Mouse (Mus musculus): ENCODE data around the gene Afm. TPM values are rescaled to one million over a fixed set of nuclear protein-coding genes. Genes with fewer than 3 reads are reported as not detected.

The Afm gene
- not detected in 2 replicates for polyA plus RNA-seq (2014; fragmentation: Nextera tagmentation; extraction: Ambion mirVana)

- ATAC-seq (ENCODE audit: low read depth) (no peak), DNase-seq (ENCODE audit: low spot score) (no peak)
- Histone ChIP-seq H3K27me3 (replicated peaks; ENCODE audit: control insufficient read depth, insufficient read depth, low read length) (no peaks in the 10 kb centered on the region), H3K27ac (replicated peaks; ENCODE audit: low read depth, low read length) (no peak within 1 kb of the TSS), H3K9me3 (ENCODE audit: control insufficient read depth, low read length) (no peaks in the 10 kb centered on the region), H3K4me1 (ENCODE audit: control insufficient read depth, insufficient read depth, low read length) (no peaks in the 10 kb centered on the region), H3K36me3 (ENCODE audit: control insufficient read depth, insufficient read depth, low read length) (no peaks in the 10 kb centered on the region), H3K4me2 (ENCODE audit: low read depth, low read length) (no peak within 1 kb of the TSS), H3K4me3 (ENCODE audit: low read depth, low read length) (no peak within 1 kb of the TSS), H3K9ac (ENCODE audit: low read depth, low read length) (no peak within 1 kb of the TSS)
- WGBS: 77% methylated on average over 6 of the region's 6 CpGs
Observed at GRCm38 (mm10) chr5:90518356-90519100, at the start of gene Afm. Gene Afm, plus strand, starts transcription at chr5:90518932.

GRCm38 (mm10) chr5:90470836-90471235, 47.9 kb upstream of the Afm start:
- Histone ChIP-seq H3K9ac (ENCODE audit: low read depth, low read length) (no peak overlapping the region), H3K4me1 (ENCODE audit: control insufficient read depth, insufficient read depth, low read length) (no peaks in the 10 kb centered on the region), H3K4me2 (ENCODE audit: low read depth, low read length) (no peak overlapping the region), H3K9me3 (ENCODE audit: control insufficient read depth, low read length) (no peaks in the 10 kb centered on the region), H3K4me3 (ENCODE audit: low read depth, low read length) (no peak overlapping the region), H3K27ac (replicated peaks; ENCODE audit: low read depth, low read length) (no peak overlapping the region), H3K27me3 (replicated peaks; ENCODE audit: control insufficient read depth, insufficient read depth, low read length) (no peaks in the 10 kb centered on the region), H3K36me3 (ENCODE audit: control insufficient read depth, insufficient read depth, low read length) (no peaks in the 10 kb centered on the region)
- ATAC-seq (ENCODE audit: low read depth) (no peak), DNase-seq (ENCODE audit: low spot score) (no peak)
- 79% methylated on average over 3 of the region's 3 CpGs for WGBS

GRCm38 (mm10) chr5:90473902-90474301, 44.8 kb upstream of the Afm start:
- H3K9ac ChIP-seq (ENCODE audit: low read depth, low read length): no peak overlapping the region
- no peak overlapping the region for H3K27ac ChIP-seq (replicated peaks; ENCODE audit: low read depth, low read length)
- ATAC-seq (ENCODE audit: low read depth) (no peak), DNase-seq (ENCODE audit: low spot score) (no peak)
- no peak overlapping the region for H3K4me3 ChIP-seq (ENCODE audit: low read depth, low read length)
- WGBS: 94% methylated on average over 4 of the region's 4 CpGs
- no peaks in the 10 kb centered on the region for H3K9me3 ChIP-seq (ENCODE audit: control insufficient read depth, low read length)
- no peaks in the 10 kb centered on the region for H3K36me3 ChIP-seq (ENCODE audit: control insufficient read depth, insufficient read depth, low read length)
- H3K27me3 ChIP-seq (replicated peaks; ENCODE audit: control insufficient read depth, insufficient read depth, low read length): no peaks in the 10 kb centered on the region
- H3K4me1 ChIP-seq (ENCODE audit: control insufficient read depth, insufficient read depth, low read length): no peaks in the 10 kb centered on the region
- no peak overlapping the region for H3K4me2 ChIP-seq (ENCODE audit: low read depth, low read length)

GRCm38 (mm10) chr5:90474369-90474768, 44.4 kb upstream of the Afm start:
- WGBS: 87% methylated on average over 5 of the region's 5 CpGs
- H3K4me2 ChIP-seq (ENCODE audit: low read depth, low read length): no peak overlapping the region
- ATAC-seq (ENCODE audit: low read depth): no peak
- H3K4me1 ChIP-seq (ENCODE audit: control insufficient read depth, insufficient read depth, low read length): no peaks in the 10 kb centered on the region
- DNase-seq (ENCODE audit: low spot score): no peak
- no peaks in the 10 kb centered on the region for H3K27me3 ChIP-seq (replicated peaks; ENCODE audit: control insufficient read depth, insufficient read depth, low read length)
- H3K36me3 ChIP-seq (ENCODE audit: control insufficient read depth, insufficient read depth, low read length): no peaks in the 10 kb centered on the region
- no peaks in the 10 kb centered on the region for H3K9me3 ChIP-seq (ENCODE audit: control insufficient read depth, low read length)
- H3K4me3 ChIP-seq (ENCODE audit: low read depth, low read length): no peak overlapping the region
- H3K27ac ChIP-seq (replicated peaks; ENCODE audit: low read depth, low read length): no peak overlapping the region
- H3K9ac ChIP-seq (ENCODE audit: low read depth, low read length): no peak overlapping the region

GRCm38 (mm10) chr5:90476741-90477140, 42.0 kb upstream of the Afm start:
- no peaks in the 10 kb centered on the region for H3K36me3 ChIP-seq (ENCODE audit: control insufficient read depth, insufficient read depth, low read length)
- H3K4me1 ChIP-seq (ENCODE audit: control insufficient read depth, insufficient read depth, low read length): no peaks in the 10 kb centered on the region
- H3K4me2 ChIP-seq (ENCODE audit: low read depth, low read length): no peak overlapping the region
- no peak overlapping the region for H3K27ac ChIP-seq (replicated peaks; ENCODE audit: low read depth, low read length)
- WGBS: 89% methylated on average over 3 of the region's 3 CpGs
- H3K4me3 ChIP-seq (ENCODE audit: low read depth, low read length): no peak overlapping the region
- H3K27me3 ChIP-seq (replicated peaks; ENCODE audit: control insufficient read depth, insufficient read depth, low read length): no peaks in the 10 kb centered on the region
- H3K9me3 ChIP-seq (ENCODE audit: control insufficient read depth, low read length): no peaks in the 10 kb centered on the region
- no peak overlapping the region for H3K9ac ChIP-seq (ENCODE audit: low read depth, low read length)
- ATAC-seq (ENCODE audit: low read depth) (no peak), DNase-seq (ENCODE audit: low spot score) (no peak)

GRCm38 (mm10) chr5:90477308-90478140, 41.2 kb upstream of the Afm start:
- no peak for DNase-seq (ENCODE audit: low spot score)
- 79% methylated on average over 7 of the region's 7 CpGs for WGBS

GRCm38 (mm10) chr5:90478886-90479285, 39.8 kb upstream of the Afm start:
- Histone ChIP-seq H3K9ac (ENCODE audit: low read depth, low read length) (no peak overlapping the region), H3K4me2 (ENCODE audit: low read depth, low read length) (no peak overlapping the region), H3K4me3 (ENCODE audit: low read depth, low read length) (no peak overlapping the region), H3K4me1 (ENCODE audit: control insufficient read depth, insufficient read depth, low read length) (no peaks in the 10 kb centered on the region), H3K27ac (replicated peaks; ENCODE audit: low read depth, low read length) (no peak overlapping the region), H3K36me3 (ENCODE audit: control insufficient read depth, insufficient read depth, low read length) (no peaks in the 10 kb centered on the region), H3K27me3 (replicated peaks; ENCODE audit: control insufficient read depth, insufficient read depth, low read length) (no peaks in the 10 kb centered on the region), H3K9me3 (ENCODE audit: control insufficient read depth, low read length) (no peaks in the 10 kb centered on the region)
- 87% methylated on average over 1 of the region's 1 CpGs for WGBS
- ATAC-seq (ENCODE audit: low read depth): no peak
- no peak for DNase-seq (ENCODE audit: low spot score)

More at GRCm38 (mm10) chr5:90477308-90478140, 41.2 kb upstream of the Afm start:
- no peak overlapping the region for H3K4me2 ChIP-seq (ENCODE audit: low read depth, low read length)
- no peaks in the 10 kb centered on the region for H3K9me3 ChIP-seq (ENCODE audit: control insufficient read depth, low read length)
- no peak overlapping the region for H3K27ac ChIP-seq (replicated peaks; ENCODE audit: low read depth, low read length)
- no peaks in the 10 kb centered on the region for H3K27me3 ChIP-seq (replicated peaks; ENCODE audit: control insufficient read depth, insufficient read depth, low read length)
- no peak for ATAC-seq (ENCODE audit: low read depth)
- H3K4me1 ChIP-seq (ENCODE audit: control insufficient read depth, insufficient read depth, low read length): no peaks in the 10 kb centered on the region
- H3K4me3 ChIP-seq (ENCODE audit: low read depth, low read length): no peak overlapping the region
- no peaks in the 10 kb centered on the region for H3K36me3 ChIP-seq (ENCODE audit: control insufficient read depth, insufficient read depth, low read length)
- no peak overlapping the region for H3K9ac ChIP-seq (ENCODE audit: low read depth, low read length)

GRCm38 (mm10) chr5:90485597-90485996, 33.1 kb upstream of the Afm start:
- 90% methylated on average over 7 of the region's 7 CpGs for WGBS
- Histone ChIP-seq H3K4me1 (ENCODE audit: control insufficient read depth, insufficient read depth, low read length) (no peaks in the 10 kb centered on the region), H3K9me3 (ENCODE audit: control insufficient read depth, low read length) (no peaks in the 10 kb centered on the region), H3K27me3 (replicated peaks; ENCODE audit: control insufficient read depth, insufficient read depth, low read length) (no peaks in the 10 kb centered on the region), H3K36me3 (ENCODE audit: control insufficient read depth, insufficient read depth, low read length) (no peaks in the 10 kb centered on the region), H3K27ac (replicated peaks; ENCODE audit: low read depth, low read length) (no peak overlapping the region), H3K4me2 (ENCODE audit: low read depth, low read length) (no peak overlapping the region), H3K9ac (ENCODE audit: low read depth, low read length) (no peak overlapping the region), H3K4me3 (ENCODE audit: low read depth, low read length) (no peak overlapping the region)
- ATAC-seq (ENCODE audit: low read depth): no peak
- no peak for DNase-seq (ENCODE audit: low spot score)

All from embryonic facial prominence, embryonic 14.5 days (tissue).